Mouse (Mus musculus) lung, postnatal 0 days (tissue): ENCODE data around the gene Chdh. TPM values are rescaled to one million over a fixed set of nuclear protein-coding genes. Genes with fewer than 3 reads are reported as not detected.
A peak's percentile ranks its signal among the peaks of the same experiment; 100 is the strongest.

Experiments
- ATAC-seq: fragments of 200-750 bp; cut with Nextera tagmentation; 2 replicates; pipeline ENCODE4 v1.8.0; 2017; ENCODE audit warnings: moderate library complexity
- DNase-seq: peaks from one replicate; pipeline ENCODE4 v3.0.0-alpha.2; 2016; ENCODE audit warnings: low spot score
- H3K27ac ChIP-seq: fragments of 300-500 bp; sonication (generic); 2 replicates; pipeline ENCODE4 v1.5.1; 2014; ENCODE audit warnings: antibody characterized with exemption, mild to moderate bottlenecking, low read length, mixed read lengths
- H3K27me3 ChIP-seq: fragments of 300-500 bp; sonication (generic); replicated peaks from 2 replicates; pipeline ENCODE4 v1.6.1; 2014; ENCODE audit warnings: low read length, mixed read lengths; ENCODE audit not compliant: insufficient read depth
- H3K36me3 ChIP-seq: fragments of 300-500 bp; sonication (generic); 2 replicates; pipeline ENCODE4 v1.6.1; 2014; ENCODE audit warnings: low read length, mixed read lengths; ENCODE audit not compliant: insufficient read depth
- H3K4me1 ChIP-seq: fragments of 300-500 bp; sonication (generic); 2 replicates; pipeline ENCODE4 v1.6.1; 2014; ENCODE audit warnings: antibody characterized with exemption, low read depth, low read length, mixed read lengths; ENCODE audit not compliant: insufficient read depth
- H3K4me2 ChIP-seq: fragments of 300-500 bp; sonication (generic); replicated peaks from 2 replicates; pipeline ENCODE4 v1.6.1; 2014; ENCODE audit warnings: low read depth, mild to moderate bottlenecking, low read length, moderate library complexity, mixed read lengths
- H3K4me3 ChIP-seq: fragments of 300-500 bp; sonication (generic); 2 replicates; pipeline ENCODE4 v1.5.1; 2014; ENCODE audit warnings: low read depth, low read length
- H3K9ac ChIP-seq: fragments of 300-500 bp; sonication (generic); replicated peaks from 2 replicates; pipeline ENCODE4 v1.6.1; 2014; ENCODE audit warnings: low read depth, mild to moderate bottlenecking
- H3K9me3 ChIP-seq: fragments of 300-500 bp; sonication (generic); 2 replicates; pipeline ENCODE4 v1.6.1; 2016; ENCODE audit warnings: low read length, mixed read lengths
- CTCF ChIP-seq: IDR thresholded peaks from 2 replicates; pipeline ENCODE4 v1.5.1; 2016; ENCODE audit warnings: antibody characterized with exemption, mild to moderate bottlenecking
- EP300 ChIP-seq: IDR thresholded peaks from 2 replicates; pipeline ENCODE4 v1.6.1; 2016; ENCODE audit warnings: antibody characterized with exemption, mild to moderate bottlenecking, control low read depth
- WGBS: fragments of 180-500 bp; shearing (Covaris S2); extraction: QIAGEN DNeasy Blood & Tissue Kit; methylation state at CpG from one replicate; pipeline ENCODE4 v1.1.7; 2014; 5-methylcytosine and 5-hydroxymethylcytosine counted together
- polyA plus RNA-seq: library from polyadenylated mRNA; unstranded; fragments of >200 nt; fragmentation: Nextera tagmentation; extraction: Ambion mirVana; gene quantifications from 2 replicates; pipeline ENCODE4 v1.2.1, GENCODE M21; 2015

Chdh gene
- polyA plus RNA-seq: 0.80 and 1.5 TPM in 2 replicates

DNA sequence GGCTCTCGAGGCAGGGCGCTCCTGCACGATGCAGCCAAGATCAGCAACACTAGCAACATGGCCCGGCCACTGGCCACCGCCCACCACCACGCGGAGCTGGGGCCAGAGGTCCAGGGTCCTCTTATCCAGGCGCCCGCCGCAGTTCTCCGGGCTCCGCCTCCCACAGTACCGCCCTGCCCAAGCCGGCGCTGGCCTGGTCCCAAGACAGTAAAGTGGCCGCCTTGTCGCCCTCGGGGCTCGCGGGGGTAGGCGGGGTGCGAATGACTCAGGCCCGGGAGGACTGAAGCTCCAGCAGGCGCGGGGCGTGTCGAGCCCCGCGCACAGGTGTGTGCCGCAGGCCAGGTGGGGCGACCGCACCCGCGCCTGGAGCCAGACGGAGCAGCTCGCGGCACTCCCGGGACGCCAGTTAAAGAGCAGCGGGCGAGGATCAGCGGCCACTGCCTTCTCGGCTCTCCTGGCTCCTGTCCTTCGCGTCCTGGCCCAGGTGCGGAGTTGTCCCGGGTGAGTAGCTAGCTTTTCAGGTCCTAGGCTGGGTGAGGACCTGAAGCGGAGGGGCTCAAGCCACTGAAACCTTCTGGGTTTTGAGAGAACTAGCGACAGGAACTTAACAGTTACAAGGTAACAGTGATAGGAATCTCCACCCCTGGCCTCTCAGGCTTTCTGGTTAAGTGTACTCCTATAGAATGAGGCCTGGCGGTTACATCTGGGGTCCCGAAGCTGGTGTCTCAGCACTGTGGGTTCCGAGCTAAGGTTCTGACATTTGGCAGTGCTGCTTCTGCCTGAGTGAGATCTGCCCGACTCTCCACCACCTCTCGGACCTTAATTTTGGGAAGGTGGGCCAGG is at the start of gene Chdh, which contains the start of gene Il17rb:
Chdh (plus strand) TSS at position 291 of the 843 bp plus-strand sequence.
Il17rb (minus strand) TSS at position 164 of the 843 bp plus-strand sequence.
- Histone ChIP-seq H3K36me3 (no peaks in the 10 kb centered on the region), H3K9me3 (no peaks in the 10 kb centered on the region), H3K4me2 (peak within 1 kb of the TSS; percentile 81), H3K27ac (peak within 1 kb of the TSS; percentile 21; the same call in 1 of the 2 replicates), H3K9ac (no peak within 1 kb of the TSS), H3K27me3 (0 out of 2 replicates have a peak, but pooled peaks cover 3% of the 10 kb centered on the region), H3K4me3 (peak within 1 kb of the TSS; percentile 35), H3K4me1 (peaks cover 4% of the 10 kb centered on the region; the same call in 1 of the 2 replicates)
- DNase-seq (peak; percentile 77), ATAC-seq (peak; percentile 92)
- WGBS: 10% methylated on average over 48 of the region's 54 CpGs
- TF ChIP-seq EP300 (no peak), CTCF (no peak)

GRCm38 (mm10) chr14:29967611-29968010 is 41.2 kb upstream of the Chdh start:
- 59% methylated on average over 7 of the region's 7 CpGs for WGBS
- no peaks in the 10 kb centered on the region for H3K9me3 ChIP-seq
- no peak for ATAC-seq

GRCm38 (mm10) chr14:29968075-29968821 is 40.6 kb upstream of the Chdh start, which contains the start of gene Selenok:
Gene Selenok, plus strand, starts transcription at chr14:29968308.
- Histone ChIP-seq H3K9me3 (no peaks in the 10 kb centered on the region), H3K4me2 (peak within 1 kb of the TSS; percentile 61), H3K9ac (peak within 1 kb of the TSS; percentile 93), H3K4me3 (peak within 1 kb of the TSS; percentile 87), H3K27ac (peak within 1 kb of the TSS; percentile 88), H3K27me3 (no peaks in the 10 kb centered on the region), H3K36me3 (peaks cover 20% of the 10 kb centered on the region; the same call in 1 of the 2 replicates), H3K4me1 (peaks cover 11% of the 10 kb centered on the region; the same call in 1 of the 2 replicates)
- ATAC-seq (peak; percentile 100), DNase-seq (peak; percentile 100)
- peak; percentile 89 for TF ChIP-seq EP300
- TF ChIP-seq CTCF: no peak
- WGBS: under 1% methylated on average over 49 of the region's 49 CpGs

More at GRCm38 (mm10) chr14:29967611-29968010, 41.2 kb upstream of the Chdh start:
- Histone ChIP-seq H3K4me3 (peak overlapping the region; percentile 87), H3K4me2 (peak overlapping the region; percentile 50), H3K36me3 (peaks cover 14% of the 10 kb centered on the region; the same call in 1 of the 2 replicates), H3K27ac (peak overlapping the region; percentile 88), H3K9ac (peak overlapping the region; percentile 37), H3K4me1 (peaks cover 11% of the 10 kb centered on the region; the same call in 1 of the 2 replicates), H3K27me3 (no peaks in the 10 kb centered on the region)
- DNase-seq: no peak
- no peak for TF ChIP-seq CTCF
- TF ChIP-seq EP300: no peak

- Histone ChIP-seq H3K4me2 (no peak overlapping the region), H3K9me3 (no peaks in the 10 kb centered on the region), H3K27me3 (no peaks in the 10 kb centered on the region), H3K4me3 (no peak overlapping the region), H3K27ac (no peak overlapping the region), H3K4me1 (peaks cover 11% of the 10 kb centered on the region; the same call in 1 of the 2 replicates), H3K9ac (no peak overlapping the region), H3K36me3 (peaks cover 30% of the 10 kb centered on the region; the same call in 1 of the 2 replicates)
- WGBS: 90% methylated on average over 7 of the region's 7 CpGs
- no peak for DNase-seq
- ATAC-seq: no peak
- TF ChIP-seq EP300 (no peak), CTCF (no peak)
Measured at GRCm38 (mm10) chr14:29971446-29971845, 37.4 kb upstream of the Chdh start.

DNA sequence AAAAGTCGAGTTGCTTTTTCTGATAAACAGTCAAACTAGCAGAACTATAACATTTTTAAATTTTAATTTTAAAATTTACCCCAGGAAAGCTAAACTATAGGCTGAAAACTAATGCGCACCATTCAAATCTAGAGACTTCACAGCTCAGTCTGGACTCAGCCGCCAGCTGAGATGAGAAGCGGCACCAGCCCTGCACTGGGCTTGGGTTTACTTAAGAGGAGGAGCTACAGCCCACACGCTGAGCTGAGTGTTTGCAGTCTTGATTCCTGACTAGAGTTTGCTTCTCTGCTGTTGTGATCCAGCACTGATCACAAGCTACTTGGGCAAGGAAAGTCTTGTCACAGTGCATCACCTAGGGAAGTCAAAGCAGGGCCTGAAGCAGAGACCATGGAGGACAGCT is 36.8 kb upstream of the Chdh start:
- Histone ChIP-seq H3K9me3 (no peaks in the 10 kb centered on the region), H3K4me1 (peaks cover 11% of the 10 kb centered on the region; the same call in 1 of the 2 replicates), H3K4me3 (no peak overlapping the region), H3K9ac (no peak overlapping the region), H3K36me3 (peaks cover 30% of the 10 kb centered on the region; the same call in 1 of the 2 replicates), H3K27ac (no peak overlapping the region), H3K27me3 (no peaks in the 10 kb centered on the region), H3K4me2 (no peak overlapping the region)
- 69% methylated on average over 5 of the region's 5 CpGs for WGBS
- ATAC-seq (no peak), DNase-seq (no peak)
- TF ChIP-seq EP300 (no peak), CTCF (no peak)

GRCm38 (mm10) chr14:29976927-29977326 is 31.9 kb upstream of the Chdh start:
- no peaks in the 10 kb centered on the region for H3K27me3 ChIP-seq
- peaks cover 20% of the 10 kb centered on the region; the same call in 1 of the 2 replicates for H3K36me3 ChIP-seq
- no peak overlapping the region for H3K4me2 ChIP-seq
- no peaks in the 10 kb centered on the region for H3K9me3 ChIP-seq
- H3K27ac ChIP-seq: no peak overlapping the region
- 91% methylated on average over 6 of the region's 6 CpGs for WGBS
- no peak overlapping the region for H3K9ac ChIP-seq
- TF ChIP-seq EP300 (no peak), CTCF (no peak)
- H3K4me1 ChIP-seq: peaks cover 9% of the 10 kb centered on the region; the same call in 1 of the 2 replicates
- ATAC-seq: no peak
- no peak for DNase-seq
- H3K4me3 ChIP-seq: no peak overlapping the region
